Mouse (Mus musculus): Measurements from ENCODE around the gene Ptcra. TPM values are rescaled to one million over a fixed set of nuclear protein-coding genes. Genes with fewer than 3 reads are reported as not detected.
"Not testable (repeated sequence)": the region's sequence is repeated elsewhere in the genome, so short reads cannot be mapped to it uniquely, and the experiment has no call there.

The Ptcra gene
- polyA plus RNA-seq, 1 experiment from 2014 or later, result 0.64 TPM

DNA sequence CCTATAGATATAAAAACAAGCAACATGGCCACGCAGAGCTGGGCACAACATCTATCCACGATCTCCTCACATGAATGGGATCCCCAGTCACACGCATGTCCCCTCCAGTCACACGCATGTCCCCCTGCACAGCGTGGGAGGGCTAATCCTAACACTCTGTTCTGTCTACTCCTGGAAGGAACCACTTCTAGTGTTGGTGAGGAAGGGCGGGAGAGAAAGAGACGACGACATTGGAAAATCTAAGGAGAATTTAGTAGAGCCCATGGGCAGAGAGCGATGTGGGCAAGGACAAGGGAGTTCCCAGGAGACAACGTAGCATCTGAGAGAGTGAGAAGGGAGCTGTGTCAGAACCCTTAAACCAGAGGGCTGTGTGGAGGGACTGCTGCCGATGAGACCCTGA lies 7.0 kb upstream of the Ptcra start:
- Histone ChIP-seq H3K4me1 (peaks cover 24% of the 10 kb centered on the region), H3K9me3 (replicated peaks) (no peaks in the 10 kb centered on the region), H3K4me3 (replicated peaks) (no peak overlapping the region), H3K9ac (no peak overlapping the region), H3K27ac (no peak overlapping the region), H3K36me3 (peaks cover 16% of the 10 kb centered on the region), H3K4me2 (no peak overlapping the region), H3K27me3 (no peaks in the 10 kb centered on the region)
- ATAC-seq (replicated peaks; ENCODE audit: low FRiP score), result no peak
- WGBS, result 92% methylated on average over 11 of the region's 11 CpGs

DNA sequence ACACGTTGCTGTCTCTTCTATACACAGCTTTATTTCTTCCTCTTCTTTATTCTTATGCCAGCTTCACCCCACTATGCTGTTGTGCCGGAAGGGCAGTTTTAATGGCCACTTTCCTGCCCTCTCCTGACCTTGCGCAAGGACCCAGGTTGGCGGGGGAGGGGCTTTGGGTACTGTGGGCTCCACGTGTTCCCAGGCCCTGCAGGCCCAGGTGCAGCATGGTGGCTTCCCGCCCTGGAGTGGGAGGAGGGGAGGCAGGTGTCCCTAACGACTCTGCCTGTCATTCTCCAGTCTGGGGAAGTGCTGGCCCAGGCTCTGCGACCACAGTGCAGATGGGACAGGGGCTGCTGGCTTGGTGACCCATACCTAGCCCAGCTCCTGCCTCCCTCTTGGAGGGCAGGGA lies 4.4 kb upstream of the Ptcra start:
- 45% methylated on average over 8 of the region's 8 CpGs for WGBS
- no peaks in the 10 kb centered on the region for H3K9me3 ChIP-seq (replicated peaks)
- H3K27ac ChIP-seq, result peak overlapping the region; percentile 45; the same call in 1 of the 2 replicates
- no peak overlapping the region for H3K4me3 ChIP-seq (replicated peaks)
- H3K27me3 ChIP-seq, result no peaks in the 10 kb centered on the region
- no peak for ATAC-seq (replicated peaks; ENCODE audit: low FRiP score)
- H3K4me2 ChIP-seq, result no peak overlapping the region
- peaks cover 12% of the 10 kb centered on the region for H3K4me1 ChIP-seq
- H3K9ac ChIP-seq, result no peak overlapping the region
- H3K36me3 ChIP-seq, result no peaks in the 10 kb centered on the region

DNA sequence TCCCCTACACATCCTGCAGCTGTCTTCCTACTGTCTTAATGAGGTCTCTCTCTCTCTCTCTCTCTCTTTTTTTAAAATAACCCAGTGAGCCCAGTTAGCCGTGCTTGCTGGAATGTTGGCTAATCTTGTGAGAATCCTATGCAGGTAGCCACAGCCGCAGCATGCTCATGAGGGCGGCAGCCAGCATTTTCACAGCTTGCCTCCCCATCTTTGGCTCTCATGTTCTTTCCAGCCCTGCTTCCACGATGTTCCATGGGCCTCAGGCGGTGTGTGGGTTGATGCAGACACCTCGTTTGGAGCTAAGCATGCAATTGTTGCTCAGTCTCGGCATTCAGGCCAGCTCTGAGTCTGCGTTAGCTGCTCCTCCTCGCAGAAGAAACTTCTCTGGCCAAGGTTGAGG lies 1.4 kb upstream of the Ptcra start:
- WGBS, result 71% methylated on average over 9 of the region's 9 CpGs
- ATAC-seq (replicated peaks; ENCODE audit: low FRiP score), result not testable (repeated sequence)

DNA sequence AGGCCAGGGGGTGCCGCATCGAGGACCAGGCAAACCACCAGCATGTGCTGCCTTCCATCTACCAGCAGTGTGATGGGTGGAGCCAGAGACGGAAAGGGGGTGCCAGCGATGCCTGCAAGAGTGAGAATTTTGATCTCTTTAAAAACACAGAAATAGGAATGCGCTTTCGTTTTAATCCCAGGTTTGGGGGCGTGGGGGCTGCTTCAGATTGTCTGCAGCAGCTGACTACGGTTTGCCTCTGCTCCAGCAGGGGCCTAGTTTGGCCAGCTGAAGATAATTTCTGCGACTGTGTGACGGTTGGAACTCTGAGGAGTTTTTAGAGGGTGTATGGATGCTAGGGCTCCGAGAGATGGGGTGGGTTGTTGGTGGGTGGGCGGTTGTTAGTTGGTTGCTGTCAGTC lies 4.8 kb downstream of the Ptcra start:
- no peaks in the 10 kb centered on the region for H3K36me3 ChIP-seq
- ATAC-seq (replicated peaks; ENCODE audit: low FRiP score), result no peak
- no peaks in the 10 kb centered on the region for H3K9me3 ChIP-seq (replicated peaks)
- no peak overlapping the region for H3K4me2 ChIP-seq
- H3K4me1 ChIP-seq, result no peaks in the 10 kb centered on the region
- H3K27ac ChIP-seq, result no peak overlapping the region
- WGBS, result 82% methylated on average over 12 of the region's 12 CpGs
- H3K4me3 ChIP-seq (replicated peaks), result no peak overlapping the region
- no peaks in the 10 kb centered on the region for H3K27me3 ChIP-seq
- H3K9ac ChIP-seq, result no peak overlapping the region

More for the DNA sequence above, 1.4 kb upstream of the Ptcra start:
- H3K36me3 ChIP-seq; H3K9me3 ChIP-seq (replicated peaks); H3K4me3 ChIP-seq (replicated peaks); H3K27ac ChIP-seq; H3K27me3 ChIP-seq; H3K4me1 ChIP-seq; H3K9ac ChIP-seq; H3K4me2 ChIP-seq: not testable (repeated sequence)

DNA sequence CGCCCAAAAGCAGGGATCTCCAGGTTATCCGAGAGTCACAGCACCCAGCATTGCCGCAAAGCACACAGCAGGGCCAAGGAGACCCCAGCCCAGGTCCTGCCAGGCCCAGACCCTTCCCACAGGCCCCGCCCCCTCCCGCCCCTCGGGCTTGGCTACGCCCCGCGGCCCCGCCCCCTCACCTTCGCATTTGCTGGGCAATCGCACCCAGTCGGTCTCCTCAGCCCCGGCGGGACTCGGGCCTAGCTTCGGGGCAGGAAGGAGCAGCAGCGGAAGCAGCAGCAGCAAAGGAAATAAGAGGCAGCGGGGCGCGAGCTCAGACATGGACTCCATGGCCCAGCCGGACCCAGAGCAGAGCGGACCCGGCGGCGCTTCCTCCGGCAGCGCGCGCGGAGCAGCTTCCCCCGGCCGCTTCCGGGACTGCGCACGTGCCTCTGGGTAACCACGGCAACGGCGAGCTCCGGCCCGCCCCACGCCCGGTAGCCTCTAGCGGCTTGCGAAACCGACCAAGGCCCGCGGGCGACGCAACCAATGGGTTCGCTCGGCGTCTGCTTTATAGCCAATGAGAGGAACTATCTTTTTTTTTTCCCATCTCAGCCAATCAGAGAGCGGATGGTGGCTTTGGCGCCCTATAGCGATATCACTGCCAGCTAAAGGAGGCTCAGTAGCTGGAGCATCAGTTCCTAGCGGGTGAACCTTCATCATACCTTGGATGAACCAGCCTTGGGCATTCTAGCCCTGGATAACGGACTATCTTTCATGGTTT lies 11.5 kb downstream of the Ptcra start, which contains the start of gene Cnpy3:
Gene Cnpy3 (minus strand): TSS at position 421 of the 763 bp plus-strand sequence.
- Histone ChIP-seq H3K9ac (peak within 1 kb of the TSS; percentile 69), H3K4me2 (peak within 1 kb of the TSS; percentile 80), H3K36me3 (peaks cover 11% of the 10 kb centered on the region), H3K27me3 (no peaks in the 10 kb centered on the region), H3K27ac (peak within 1 kb of the TSS; percentile 95), H3K4me3 (replicated peaks) (peak within 1 kb of the TSS; percentile 94), H3K4me1 (peaks cover 19% of the 10 kb centered on the region), H3K9me3 (replicated peaks) (no peaks in the 10 kb centered on the region)
- ATAC-seq (replicated peaks; ENCODE audit: low FRiP score), result peak; percentile 99
- under 1% methylated on average over 58 of the region's 58 CpGs for WGBS

DNA sequence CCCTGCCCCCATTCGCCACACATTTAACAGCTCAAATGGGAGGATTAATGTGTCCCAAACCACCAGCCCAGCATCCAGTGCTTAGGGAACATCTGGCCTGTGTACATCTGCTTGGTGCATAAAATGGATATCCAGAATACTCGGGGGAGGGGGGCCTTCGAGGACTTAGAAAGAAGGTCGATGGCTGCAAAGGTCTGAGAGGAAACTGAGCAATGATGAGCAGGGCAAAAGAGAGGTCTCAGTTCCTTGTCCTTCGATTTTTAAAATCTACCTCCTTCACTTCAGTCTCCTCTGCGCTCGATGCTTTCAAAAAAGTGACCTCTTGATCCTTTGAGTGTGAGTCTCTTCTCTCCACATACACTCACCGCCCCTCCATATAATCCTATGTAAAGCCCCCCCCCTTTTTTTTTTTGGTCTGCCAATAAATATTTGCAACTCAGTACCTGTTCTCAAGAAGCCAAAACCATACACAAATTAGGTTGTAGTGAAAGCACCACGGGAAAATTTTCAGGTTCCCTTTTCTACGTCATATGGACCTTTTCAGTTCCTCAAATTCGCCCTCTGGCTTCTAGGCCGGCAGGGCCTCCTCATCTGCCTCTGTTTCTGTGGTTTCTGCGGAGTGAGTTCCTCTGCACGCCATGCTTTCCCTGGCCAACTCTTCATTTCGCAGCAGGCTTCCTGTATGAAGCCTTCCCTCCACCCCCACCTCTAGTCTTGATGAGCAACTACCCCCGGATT lies 12.3 kb downstream of the Ptcra start:
- peak overlapping the region; percentile 94 for H3K4me3 ChIP-seq (replicated peaks)
- WGBS, result 18% methylated on average over 16 of the region's 16 CpGs
- peak overlapping the region; percentile 80 for H3K4me2 ChIP-seq
- H3K36me3 ChIP-seq, result peaks cover 18% of the 10 kb centered on the region
- no peaks in the 10 kb centered on the region for H3K27me3 ChIP-seq
- H3K27ac ChIP-seq, result peak overlapping the region; percentile 95
- ATAC-seq (replicated peaks; ENCODE audit: low FRiP score), result no peak
- H3K9me3 ChIP-seq (replicated peaks), result no peaks in the 10 kb centered on the region
- H3K4me1 ChIP-seq, result peaks cover 19% of the 10 kb centered on the region
- H3K9ac ChIP-seq, result peak overlapping the region; percentile 69

DNA sequence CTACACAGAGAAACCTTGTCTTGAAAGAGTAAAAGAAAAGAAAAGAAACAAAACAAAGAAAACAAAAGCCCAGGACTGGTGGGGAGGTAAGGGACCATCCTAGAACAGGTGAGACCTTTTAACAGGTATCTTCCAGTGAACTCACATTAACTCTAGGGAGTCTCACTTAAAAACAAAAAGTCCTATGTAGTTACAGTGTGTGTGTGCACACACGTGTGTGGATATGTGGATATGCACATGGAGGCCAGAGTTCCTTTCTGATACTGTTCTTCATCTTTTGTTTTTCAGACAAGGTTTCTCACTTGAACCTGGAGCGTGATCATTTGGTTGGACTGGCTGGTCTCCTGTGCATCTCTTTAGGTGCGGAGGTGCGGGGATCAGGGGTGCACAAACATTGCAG lies 12.9 kb downstream of the Ptcra start:
- Histone ChIP-seq H3K4me2 (peak overlapping the region; percentile 80), H3K36me3 (peaks cover 25% of the 10 kb centered on the region), H3K9me3 (replicated peaks) (no peaks in the 10 kb centered on the region), H3K9ac (peak overlapping the region; percentile 69; the same call in 1 of the 2 replicates), H3K4me3 (replicated peaks) (peak overlapping the region; percentile 94), H3K27me3 (no peaks in the 10 kb centered on the region), H3K4me1 (peaks cover 19% of the 10 kb centered on the region), H3K27ac (peak overlapping the region; percentile 95; the same call in 1 of the 2 replicates)
- ATAC-seq (replicated peaks; ENCODE audit: low FRiP score), result no peak
- WGBS, result 86% methylated on average over 4 of the region's 4 CpGs

DNA sequence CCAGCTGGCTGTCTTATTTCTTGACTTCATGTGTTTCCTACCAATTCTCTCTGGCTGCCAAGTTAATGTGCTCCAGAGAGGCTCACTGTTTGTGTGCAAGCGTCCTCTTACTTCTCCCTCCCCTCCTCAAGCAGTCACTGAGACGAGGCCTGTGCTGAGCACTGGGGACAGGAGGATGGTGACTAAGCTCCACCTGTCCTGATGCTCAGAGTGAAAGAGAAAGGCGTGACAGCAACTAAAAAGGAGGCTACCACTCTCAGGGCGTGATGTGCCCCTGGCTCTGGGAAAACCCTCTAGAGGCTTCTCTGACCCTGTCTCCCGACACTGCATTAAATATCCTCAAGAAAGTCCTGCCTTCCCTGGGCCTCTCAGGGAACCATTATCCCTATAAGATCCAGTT lies 14.2 kb downstream of the Ptcra start:
- H3K4me3 ChIP-seq (replicated peaks), result no peak overlapping the region
- peaks cover 35% of the 10 kb centered on the region for H3K36me3 ChIP-seq
- H3K9ac ChIP-seq, result no peak overlapping the region
- no peak overlapping the region for H3K27ac ChIP-seq
- no peaks in the 10 kb centered on the region for H3K9me3 ChIP-seq (replicated peaks)
- ATAC-seq (replicated peaks; ENCODE audit: low FRiP score), result no peak
- 87% methylated on average over 5 of the region's 5 CpGs for WGBS
- H3K4me1 ChIP-seq, result peaks cover 19% of the 10 kb centered on the region
- H3K27me3 ChIP-seq, result no peaks in the 10 kb centered on the region
- H3K4me2 ChIP-seq, result no peak overlapping the region

DNA sequence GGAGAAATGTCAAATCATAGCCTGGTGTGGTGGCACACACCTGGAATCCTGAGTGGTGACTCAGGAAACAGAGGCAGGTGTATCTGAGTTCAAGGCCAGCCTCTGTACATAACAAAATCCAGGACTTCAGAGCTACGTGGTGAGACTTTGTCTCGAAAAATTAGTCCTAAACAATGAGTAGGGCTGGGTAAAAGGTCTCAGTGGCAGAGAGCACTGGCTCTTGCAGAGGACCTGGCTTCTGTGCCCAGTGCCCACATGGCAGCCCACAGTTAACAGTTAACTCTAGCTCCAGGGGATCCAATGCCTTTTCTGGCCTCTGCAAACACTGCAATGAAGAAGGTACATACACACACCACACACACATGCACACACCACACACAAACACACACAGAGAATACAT lies 15.7 kb downstream of the Ptcra start:
- Histone ChIP-seq H3K36me3 (peaks cover 50% of the 10 kb centered on the region), H3K27me3 (no peaks in the 10 kb centered on the region), H3K9me3 (replicated peaks) (no peaks in the 10 kb centered on the region), H3K9ac (no peak overlapping the region), H3K4me2 (no peak overlapping the region), H3K27ac (no peak overlapping the region), H3K4me1 (peaks cover 19% of the 10 kb centered on the region), H3K4me3 (replicated peaks) (no peak overlapping the region)
- WGBS, result 98% methylated on average over 2 of the region's 2 CpGs
- no peak for ATAC-seq (replicated peaks; ENCODE audit: low FRiP score)

DNA sequence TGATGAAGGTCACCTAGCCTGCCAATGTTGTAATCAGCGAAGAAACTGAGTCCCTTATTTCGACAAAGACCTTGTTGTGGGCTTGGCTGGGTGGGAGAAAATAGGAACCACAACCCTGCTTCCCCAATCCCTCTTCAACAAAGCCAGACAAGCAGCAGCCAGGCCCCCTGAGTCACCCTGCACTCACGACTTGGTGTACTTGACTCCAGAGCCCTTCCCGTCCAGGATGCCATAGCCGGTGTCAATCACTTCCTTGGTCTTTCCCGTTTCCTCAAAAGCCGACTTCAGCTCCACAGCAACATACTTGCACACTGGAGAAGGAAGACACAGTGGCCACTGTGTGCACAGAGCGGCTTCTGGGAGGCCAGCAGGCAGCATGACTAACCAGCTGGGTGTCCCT lies 16.3 kb downstream of the Ptcra start:
- H3K4me1 ChIP-seq, result peaks cover 14% of the 10 kb centered on the region
- ATAC-seq (replicated peaks; ENCODE audit: low FRiP score), result no peak
- 87% methylated on average over 8 of the region's 8 CpGs for WGBS

DNA sequence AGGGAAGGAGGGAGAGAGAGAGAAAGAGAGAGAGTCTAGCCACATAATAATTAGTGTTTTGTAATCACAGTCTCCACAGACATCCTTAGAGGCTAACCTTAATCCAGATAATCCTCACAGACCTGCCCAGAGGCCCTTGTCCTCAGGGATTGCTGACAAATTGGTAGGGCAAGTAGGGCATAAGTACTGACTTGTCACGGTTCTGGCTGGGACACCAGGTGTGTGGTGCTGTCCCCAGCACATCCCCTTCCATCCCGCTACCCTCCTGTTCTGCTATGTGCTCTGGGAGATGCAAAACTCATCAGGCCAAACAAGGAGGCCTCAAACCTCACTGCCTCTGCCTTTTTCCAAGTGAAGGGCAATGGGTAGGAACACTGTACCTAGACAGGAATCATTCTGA lies 18.0 kb downstream of the Ptcra start:
- H3K4me1 ChIP-seq, result peaks cover 4% of the 10 kb centered on the region
- no peak for ATAC-seq (replicated peaks; ENCODE audit: low FRiP score)
- no peak overlapping the region for H3K9ac ChIP-seq
- no peaks in the 10 kb centered on the region for H3K9me3 ChIP-seq (replicated peaks)
- H3K4me3 ChIP-seq (replicated peaks), result no peak overlapping the region
- no peaks in the 10 kb centered on the region for H3K27me3 ChIP-seq
- H3K36me3 ChIP-seq, result peaks cover 66% of the 10 kb centered on the region
- H3K27ac ChIP-seq, result no peak overlapping the region
- 95% methylated on average over 2 of the region's 2 CpGs for WGBS
- H3K4me2 ChIP-seq, result no peak overlapping the region

More for the DNA sequence above, 16.3 kb downstream of the Ptcra start:
- H3K36me3 ChIP-seq, result peaks cover 56% of the 10 kb centered on the region
- no peak overlapping the region for H3K27ac ChIP-seq
- no peak overlapping the region for H3K4me3 ChIP-seq (replicated peaks)
- H3K4me2 ChIP-seq, result no peak overlapping the region
- H3K9ac ChIP-seq, result no peak overlapping the region
- no peaks in the 10 kb centered on the region for H3K27me3 ChIP-seq
- no peaks in the 10 kb centered on the region for H3K9me3 ChIP-seq (replicated peaks)

DNA sequence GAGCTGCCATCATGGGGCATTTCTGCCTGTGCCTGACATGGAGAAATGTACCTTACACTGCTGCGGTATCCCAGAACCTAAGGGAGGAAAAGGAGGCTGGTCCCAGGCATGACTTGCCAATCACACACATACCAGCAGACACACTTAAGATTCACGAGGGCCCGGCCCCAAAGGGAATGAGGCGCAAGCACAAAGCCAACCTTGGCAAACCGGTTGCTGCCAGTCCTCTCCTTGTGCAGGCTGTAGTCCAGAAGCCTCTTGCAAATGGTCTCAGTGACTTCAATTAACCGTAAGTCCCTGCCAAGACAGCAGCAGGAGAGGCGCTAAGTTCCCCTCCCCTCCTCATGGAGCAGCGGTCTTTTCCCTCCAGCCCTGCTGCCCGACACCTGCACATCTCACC lies 20.5 kb downstream of the Ptcra start:
- peaks cover 63% of the 10 kb centered on the region for H3K36me3 ChIP-seq
- no peaks in the 10 kb centered on the region for H3K27me3 ChIP-seq
- no peak for ATAC-seq (replicated peaks; ENCODE audit: low FRiP score)
- no peak overlapping the region for H3K9ac ChIP-seq
- no peaks in the 10 kb centered on the region for H3K4me1 ChIP-seq
- no peak overlapping the region for H3K27ac ChIP-seq
- H3K4me2 ChIP-seq, result no peak overlapping the region
- WGBS, result 86% methylated on average over 9 of the region's 9 CpGs
- no peaks in the 10 kb centered on the region for H3K9me3 ChIP-seq (replicated peaks)
- no peak overlapping the region for H3K4me3 ChIP-seq (replicated peaks)
